Mouse (Mus musculus) stomach, postnatal 0 days (tissue): Measurements from ENCODE around the gene Cd248. TPM values are rescaled to one million over a fixed set of nuclear protein-coding genes. Genes with fewer than 3 reads are reported as not detected.
A peak's percentile ranks its signal among the peaks of the same experiment; 100 is the strongest.

Source experiments
- ATAC-seq: fragments of 200-750 bp; cut with Nextera tagmentation; 2 replicates; pipeline ENCODE4 v1.8.0; 2017; ENCODE audit not compliant: low FRiP score, low TSS enrichment
- DNase-seq: peaks from one replicate; pipeline ENCODE4 v3.0.0-alpha.2; 2016; ENCODE audit warnings: low spot score
- H3K27ac ChIP-seq: fragments of 300-500 bp; sonication (generic); replicated peaks from 2 replicates; pipeline ENCODE4 v1.5.1; 2014; ENCODE audit warnings: mild to moderate bottlenecking, control low read depth
- H3K27me3 ChIP-seq: fragments of 300-500 bp; sonication (generic); 2 replicates; pipeline ENCODE4 v1.6.1; 2014; ENCODE audit warnings: low read length; ENCODE audit not compliant: control insufficient read depth, insufficient read depth
- H3K36me3 ChIP-seq: fragments of 300-500 bp; sonication (generic); 2 replicates; pipeline ENCODE4 v1.6.1; 2014; ENCODE audit warnings: low read length, mixed read lengths; ENCODE audit not compliant: control insufficient read depth, insufficient read depth
- H3K4me1 ChIP-seq: fragments of 300-500 bp; sonication (generic); replicated peaks from 2 replicates; pipeline ENCODE4 v1.6.1; 2014; ENCODE audit warnings: antibody characterized with exemption; ENCODE audit not compliant: control insufficient read depth, insufficient read depth
- H3K4me2 ChIP-seq: fragments of 300-500 bp; sonication (generic); replicated peaks from 2 replicates; pipeline ENCODE4 v1.6.1; 2014; ENCODE audit warnings: low read depth, mild to moderate bottlenecking, control low read depth, moderate library complexity
- H3K4me3 ChIP-seq: fragments of 300-500 bp; sonication (generic); 2 replicates; pipeline ENCODE4 v1.5.1; 2014; ENCODE audit warnings: low read depth, low read length, control low read depth
- H3K9ac ChIP-seq: fragments of 300-500 bp; sonication (generic); 2 replicates; pipeline ENCODE4 v1.6.1; 2014; ENCODE audit warnings: mild to moderate bottlenecking, low read length, control low read depth, mixed read lengths
- H3K9me3 ChIP-seq: fragments of 300-500 bp; sonication (generic); 2 replicates; pipeline ENCODE4 v1.6.1; 2016; ENCODE audit warnings: low read length; ENCODE audit not compliant: control insufficient read depth
- CTCF ChIP-seq: IDR thresholded peaks from 2 replicates; pipeline ENCODE4 v1.5.1; 2016; ENCODE audit warnings: antibody characterized with exemption, low read depth, mild to moderate bottlenecking, moderate library complexity
- EP300 ChIP-seq: optimal IDR thresholded peaks from 2 replicates; pipeline ENCODE3; 2016; ENCODE audit warnings: antibody characterized with exemption
- WGBS: fragments of 180-500 bp; shearing (Covaris S2); extraction: QIAGEN DNeasy Blood & Tissue Kit; methylation state at CpG from one replicate; pipeline ENCODE4 v1.1.7; 2014; 5-methylcytosine and 5-hydroxymethylcytosine counted together
- polyA plus RNA-seq: library from polyadenylated mRNA; unstranded; fragments of >200 nt; fragmentation: Nextera tagmentation; extraction: Ambion mirVana; gene quantifications from 2 replicates; pipeline ENCODE4 v1.2.1, GENCODE M21; 2015

The Cd248 gene
- polyA plus RNA-seq, 1 experiment from 2014 or later: 31.6 TPM

GRCm38 (mm10) chr19:5053909-5054308 is 14.0 kb upstream of the Cd248 start:
- no peaks in the 10 kb centered on the region; the same call in 1 of the 2 replicates for H3K36me3 ChIP-seq
- ATAC-seq (peak; percentile 16), DNase-seq (peak; percentile 80)
- no peaks in the 10 kb centered on the region for H3K27me3 ChIP-seq
- peak; percentile 86 for TF ChIP-seq CTCF
- no peak for TF ChIP-seq EP300
- H3K9ac ChIP-seq: no peak overlapping the region
- H3K9me3 ChIP-seq: no peaks in the 10 kb centered on the region
- H3K4me3 ChIP-seq: no peak overlapping the region
- H3K4me2 ChIP-seq: no peak overlapping the region
- H3K4me1 ChIP-seq: peaks cover 2% of the 10 kb centered on the region
- 26% methylated on average over 9 of the region's 9 CpGs for WGBS
- H3K27ac ChIP-seq: no peak overlapping the region

- no peak overlapping the region for H3K27ac ChIP-seq
- H3K4me3 ChIP-seq: no peak overlapping the region
- 0 out of 2 replicates have a peak, but pooled peaks have one; percentile 22 for ATAC-seq
- DNase-seq: peak; percentile 46
- H3K4me1 ChIP-seq: peaks cover 10% of the 10 kb centered on the region
- no peak overlapping the region for H3K9ac ChIP-seq
- no peaks in the 10 kb centered on the region for H3K36me3 ChIP-seq
- WGBS: 12% methylated on average over 6 of the region's 6 CpGs
- no peak overlapping the region for H3K4me2 ChIP-seq
- TF ChIP-seq CTCF (peak; percentile 84), EP300 (no peak)
- H3K27me3 ChIP-seq: no peaks in the 10 kb centered on the region
- no peaks in the 10 kb centered on the region for H3K9me3 ChIP-seq
Measured at GRCm38 (mm10) chr19:5056251-5056650, 11.6 kb upstream of the Cd248 start.

- peak overlapping the region; percentile 85 for H3K27ac ChIP-seq
- H3K27me3 ChIP-seq: no peaks in the 10 kb centered on the region
- H3K9ac ChIP-seq: no peak overlapping the region; the same call in 1 of the 2 replicates
- 29% methylated on average over 16 of the region's 16 CpGs for WGBS
- H3K36me3 ChIP-seq: no peaks in the 10 kb centered on the region
- H3K9me3 ChIP-seq: no peaks in the 10 kb centered on the region
- no peak overlapping the region for H3K4me2 ChIP-seq
- no peak for DNase-seq
- 0 out of 2 replicates have a peak, but pooled peaks have one; percentile 4 for ATAC-seq
- H3K4me3 ChIP-seq: no peak overlapping the region
- TF ChIP-seq EP300 (no peak), CTCF (no peak)
- peaks cover 10% of the 10 kb centered on the region for H3K4me1 ChIP-seq
Measured at GRCm38 (mm10) chr19:5057876-5058775, 9.8 kb upstream of the Cd248 start.

GRCm38 (mm10) chr19:5058801-5059771 is 8.8 kb upstream of the Cd248 start:
- Histone ChIP-seq H3K4me3 (no peak overlapping the region), H3K4me1 (peaks cover 10% of the 10 kb centered on the region), H3K27ac (peak overlapping the region; percentile 85), H3K9ac (no peak overlapping the region), H3K36me3 (no peaks in the 10 kb centered on the region), H3K9me3 (no peaks in the 10 kb centered on the region), H3K27me3 (no peaks in the 10 kb centered on the region), H3K4me2 (no peak overlapping the region; the same call in 1 of the 2 replicates)
- ATAC-seq (peak; percentile 49; the same call in 1 of the 2 replicates), DNase-seq (no peak)
- TF ChIP-seq CTCF (peak; percentile 3; the same call in 1 of the 2 replicates), EP300 (no peak)
- WGBS: 12% methylated on average over 10 of the region's 10 CpGs

- H3K9me3 ChIP-seq: no peaks in the 10 kb centered on the region
- H3K4me3 ChIP-seq: no peak overlapping the region
- ATAC-seq: peak; percentile 26
- H3K4me2 ChIP-seq: no peak overlapping the region
- no peak overlapping the region for H3K9ac ChIP-seq
- WGBS: 34% methylated on average over 5 of the region's 5 CpGs
- H3K36me3 ChIP-seq: no peaks in the 10 kb centered on the region
- no peaks in the 10 kb centered on the region for H3K27me3 ChIP-seq
- peaks cover 10% of the 10 kb centered on the region for H3K4me1 ChIP-seq
- DNase-seq: no peak
- H3K27ac ChIP-seq: peak overlapping the region; percentile 85
- TF ChIP-seq CTCF: no peak
- no peak for TF ChIP-seq EP300
Measured at GRCm38 (mm10) chr19:5060365-5061330, 7.2 kb upstream of the Cd248 start.
